Mouse (Mus musculus) layer of hippocampus, postnatal 25 days (tissue): ENCODE data around the gene Shc1. TPM values are rescaled to one million over a fixed set of nuclear protein-coding genes. Genes with fewer than 3 reads are reported as not detected.

Source experiments
- total RNA-seq, 2 experiments: library from RNA; stranded (reverse); gene quantifications; 2 replicates each; pipeline ENCODE4 v1.2.3; 2021

Gene Shc1
- total RNA-seq, 2 experiments from 2014 or later, result 11.9 to 13.5 TPM

Other genes with a start within 250 kb of the Shc1 start
- 10 to 100 TPM; 67.8 to 73.3 TPM for gene Scamp3, start 241.0 kb upstream of the Shc1 start, total RNA-seq
- gene Fam189b, start 235.3 kb upstream of the Shc1 start, total RNA-seq, result 10 to 100 TPM; 57.1 to 61.7 TPM
- gene Gba, start 215.5 kb upstream of the Shc1 start, total RNA-seq, result 10 to 100 TPM; 59.9 to 63.6 TPM
- 10 to 100 TPM; 37.0 to 50.7 TPM for gene Thbs3, start 203.3 kb upstream of the Shc1 start, total RNA-seq
- 100 to 1,000 TPM; 102 TPM for gene Mtx1, start 191.4 kb upstream of the Shc1 start, total RNA-seq
- under 1 TPM; 0.89 to 0.91 TPM for gene Muc1, start 189.4 kb upstream of the Shc1 start, total RNA-seq
- gene Krtcap2, start 172.5 kb upstream of the Shc1 start, total RNA-seq, result 10 to 100 TPM; 79.2 to 87.4 TPM
- 10 to 100 TPM; 86.4 to 96.0 TPM for gene Trim46, start 172.1 kb upstream of the Shc1 start, total RNA-seq
- 10 to 100 TPM; 51.1 to 71.0 TPM for gene Dpm3, start 159.1 kb upstream of the Shc1 start, total RNA-seq
- gene Slc50a1, start 147.9 kb upstream of the Shc1 start, total RNA-seq, result 10 to 100 TPM; 39.5 to 49.3 TPM
- gene Efna1, start 137.3 kb upstream of the Shc1 start, total RNA-seq, result 1 to 10 TPM; 7.1 to 7.6 TPM
- 10 to 100 TPM; 77.1 to 82.6 TPM for gene Efna3, start 95.5 kb upstream of the Shc1 start, total RNA-seq
- gene Efna4, start 80.4 kb upstream of the Shc1 start, total RNA-seq, result under 1 TPM; 0.68 to 0.98 TPM
- gene Adam15, start 68.4 kb upstream of the Shc1 start, total RNA-seq, result 100 to 1,000 TPM; 109 to 112 TPM
- gene Dcst2, start 56.5 kb upstream of the Shc1 start, total RNA-seq, result under 1 TPM; 0.20 to 0.42 TPM
- gene Dcst1, start 53.2 kb upstream of the Shc1 start, total RNA-seq, result not detected
- 10 to 100 TPM; 12.3 to 14.4 TPM for gene Zbtb7b, start 23.7 kb upstream of the Shc1 start, total RNA-seq
- 1 to 10 TPM; 3.7 to 5.0 TPM for gene Lenep, start 15.7 kb upstream of the Shc1 start, total RNA-seq
- 10 to 100 TPM; 32.4 to 33.3 TPM for gene Flad1, start 6.6 kb upstream of the Shc1 start, total RNA-seq
- gene Cks1b, start 60 bp upstream of the Shc1 start, total RNA-seq, result 1 to 10 TPM; 2.4 to 3.0 TPM
- gene Pygo2, start 11.8 kb downstream of the Shc1 start, total RNA-seq, result 10 to 100 TPM; 55.4 to 59.7 TPM
- 10 to 100 TPM; 40.0 to 46.4 TPM for gene Pbxip1, start 18.3 kb downstream of the Shc1 start, total RNA-seq
- gene Pmvk, start 36.1 kb downstream of the Shc1 start, total RNA-seq, result 10 to 100 TPM; 31.3 to 37.9 TPM
- 10 to 100 TPM; 22.9 to 23.5 TPM for gene Kcnn3, start 101.7 kb downstream of the Shc1 start, total RNA-seq